Mouse (Mus musculus) MEL (cell line): ENCODE results near the gene Tppp2. TPM values are rescaled to one million over a fixed set of nuclear protein-coding genes. Genes with fewer than 3 reads are reported as not detected.

Source experiments
- DNase-seq: peaks from one replicate; pipeline ENCODE4 v3.0.0; 2011; ENCODE audit warnings: low read depth, low spot score
- H3K27ac ChIP-seq: 2 replicates; pipeline ENCODE4 v1.5.1; 2012; ENCODE audit warnings: low read depth, mild to moderate bottlenecking, control low read depth, low read length, moderate library complexity; ENCODE audit not compliant: control insufficient read depth
- H3K27me3 ChIP-seq, 2 experiments: fragments of 150-350 bp in 1 of 2; sonication (generic) in 1 of 2; 2 replicates each; pipeline ENCODE4 v1.6.1; 2012; ENCODE audit warnings: low read length in 2 of 2, mild to moderate bottlenecking in 2 of 2, improper control_type of control experiment in 1 of 2, moderate library complexity in 1 of 2; ENCODE audit not compliant: insufficient read depth in 2 of 2, control insufficient read depth in 1 of 2
- H3K36me3 ChIP-seq, 2 experiments: 2 replicates each; pipeline ENCODE4 v1.6.1; 2012 to 2014; ENCODE audit warnings: low read length in 2 of 2, improper control_type of control experiment in 1 of 2, inconsistent platforms in 1 of 2, mild to moderate bottlenecking in 1 of 2; ENCODE audit not compliant: insufficient read depth in 2 of 2, control insufficient read depth in 1 of 2
- H3K4me1 ChIP-seq, 2 experiments: fragments of 150-350 bp in 1 of 2; sonication (generic) in 1 of 2; 2 replicates each; pipeline ENCODE4 v1.6.1; 2012; ENCODE audit warnings: low read length in 2 of 2, improper control_type of control experiment in 1 of 2, mild to moderate bottlenecking in 1 of 2; ENCODE audit not compliant: insufficient read depth in 2 of 2, control insufficient read depth in 1 of 2
- H3K4me3 ChIP-seq, 2 experiments: fragments of 150-350 bp in 1 of 2; sonication (generic) in 1 of 2; 2 replicates each; pipeline ENCODE4 v1.5.1; 2012; ENCODE audit warnings: low read depth in 2 of 2, low read length in 2 of 2, mild to moderate bottlenecking in 2 of 2, moderate library complexity in 2 of 2, control low read depth in 1 of 2, improper control_type of control experiment in 1 of 2; ENCODE audit not compliant: control insufficient read depth in 1 of 2, insufficient read depth in 1 of 2
- H3K79me2 ChIP-seq: 2 replicates; pipeline ENCODE4 v1.6.1; 2012; ENCODE audit warnings: mild to moderate bottlenecking, low read length, moderate library complexity; ENCODE audit not compliant: control insufficient read depth, poor library complexity, insufficient read depth
- H3K9ac ChIP-seq: 2 replicates; pipeline ENCODE4 v1.6.1; 2012; ENCODE audit warnings: low read depth, mild to moderate bottlenecking, control low read depth, low read length, moderate library complexity; ENCODE audit not compliant: control insufficient read depth, poor library complexity, severe bottlenecking
- H3K9me3 ChIP-seq: fragments of 150-350 bp; sonication (generic); replicated peaks from 2 replicates; pipeline ENCODE4 v1.6.1; 2012; ENCODE audit warnings: mild to moderate bottlenecking, low read length, improper control_type of control experiment, moderate library complexity; ENCODE audit not compliant: insufficient read depth
- CHD1 ChIP-seq: IDR thresholded peaks from 2 replicates; pipeline ENCODE4 v1.6.1; 2012; ENCODE audit warnings: low read depth, mild to moderate bottlenecking, inconsistent platforms, low read length, improper control_type of control experiment
- CTCF ChIP-seq, 3 experiments: IDR thresholded peaks in 2 of 3; conservative IDR thresholded peaks in 1 of 3; 2 replicates each; pipeline ENCODE4 v1.5.1; 2011 to 2012; ENCODE audit warnings: low read length in 3 of 3, low read depth in 2 of 3, mild to moderate bottlenecking in 2 of 3, improper control_type of control experiment in 1 of 3, inconsistent platforms in 1 of 3, mixed read lengths in 1 of 3, moderate library complexity in 1 of 3; ENCODE audit not compliant: control insufficient read depth in 1 of 3, insufficient read depth in 1 of 3, poor library complexity in 1 of 3, severe bottlenecking in 1 of 3
- E2F4 ChIP-seq: IDR thresholded peaks from 2 replicates; pipeline ENCODE4 v1.6.1; 2011; ENCODE audit warnings: low read depth, low read length, improper control_type of control experiment, borderline replicate concordance
- ELF1 ChIP-seq: IDR thresholded peaks from 2 replicates; pipeline ENCODE4 v1.6.1; 2014; ENCODE audit warnings: low read depth, mild to moderate bottlenecking, inconsistent platforms, low read length, improper control_type of control experiment, moderate library complexity
- GATA1 ChIP-seq: IDR thresholded peaks from 2 replicates; pipeline ENCODE4 v1.6.1; 2011; ENCODE audit warnings: low read depth, low read length, improper control_type of control experiment
- KAT2A ChIP-seq: conservative IDR thresholded peaks from 2 replicates; pipeline ENCODE4 v1.6.1; 2012; ENCODE audit warnings: low read depth, low read length, improper control_type of control experiment, inconsistent platforms
- MAZ ChIP-seq: IDR thresholded peaks from 2 replicates; pipeline ENCODE4 v1.6.1; 2012; ENCODE audit warnings: low read depth, mild to moderate bottlenecking, inconsistent platforms, low read length, improper control_type of control experiment
- NELFE ChIP-seq: IDR thresholded peaks from 2 replicates; pipeline ENCODE4 v1.6.1; 2011; ENCODE audit warnings: low read depth, low read length, improper control_type of control experiment
- NRF1 ChIP-seq: IDR thresholded peaks from 2 replicates; pipeline ENCODE4 v1.6.1; 2014; ENCODE audit warnings: low read depth, mild to moderate bottlenecking, inconsistent platforms, low read length, improper control_type of control experiment, moderate library complexity; ENCODE audit not compliant: poor library complexity, insufficient read depth, severe bottlenecking
- RAD21 ChIP-seq: IDR thresholded peaks from 2 replicates; pipeline ENCODE4 v1.6.1; 2011; ENCODE audit warnings: mild to moderate bottlenecking, low read depth, low read length, improper control_type of control experiment
- RCOR1 ChIP-seq: IDR thresholded peaks from 2 replicates; pipeline ENCODE4 v1.6.1; 2012; ENCODE audit warnings: low read depth, mild to moderate bottlenecking, inconsistent platforms, low read length, improper control_type of control experiment
- SIN3A ChIP-seq: IDR thresholded peaks from 2 replicates; pipeline ENCODE4 v1.6.1; 2012; ENCODE audit warnings: low read length, improper control_type of control experiment, inconsistent platforms
- TBP ChIP-seq: IDR thresholded peaks from 2 replicates; pipeline ENCODE4 v1.8.0; 2011; ENCODE audit warnings: low read depth, low read length, improper control_type of control experiment
- TCF12 ChIP-seq: IDR thresholded peaks from 2 replicates; pipeline ENCODE4 v1.6.1; 2014; ENCODE audit warnings: low read depth, mild to moderate bottlenecking, inconsistent platforms, low read length, improper control_type of control experiment, moderate library complexity
- USF1 ChIP-seq: IDR thresholded peaks from 2 replicates; pipeline ENCODE4 v1.6.1; 2014; ENCODE audit warnings: low read depth, mild to moderate bottlenecking, inconsistent platforms, low read length, improper control_type of control experiment, moderate library complexity
- USF2 ChIP-seq, 2 experiments: IDR thresholded peaks; 2 replicates each; pipeline ENCODE4 v1.6.1; 2011 to 2012; ENCODE audit warnings: improper control_type of control experiment in 2 of 2, low read length in 2 of 2, borderline replicate concordance in 1 of 2, inconsistent platforms in 1 of 2, low read depth in 1 of 2, mild to moderate bottlenecking in 1 of 2; ENCODE audit not compliant: insufficient read depth in 1 of 2
- ZC3H11A ChIP-seq: IDR thresholded peaks from 2 replicates; pipeline ENCODE4 v1.6.1; 2012; ENCODE audit warnings: low read depth, mild to moderate bottlenecking, inconsistent platforms, low read length, improper control_type of control experiment
- ZKSCAN1 ChIP-seq: IDR thresholded peaks from 2 replicates; pipeline ENCODE4 v1.6.1; 2012; ENCODE audit warnings: low read depth, mild to moderate bottlenecking, inconsistent platforms, low read length, improper control_type of control experiment, moderate library complexity
- ZMIZ1 ChIP-seq: IDR thresholded peaks from 2 replicates; pipeline ENCODE4 v1.6.1; 2012; ENCODE audit warnings: low read depth, mild to moderate bottlenecking, inconsistent platforms, low read length, improper control_type of control experiment, moderate library complexity
- ZNF384 ChIP-seq: IDR thresholded peaks from 2 replicates; pipeline ENCODE4 v1.6.1; 2012; ENCODE audit warnings: low read depth, mild to moderate bottlenecking, inconsistent platforms, low read length, improper control_type of control experiment
- polyA plus RNA-seq, 2 experiments: library from polyadenylated mRNA; stranded (reverse) in 1 of 2; unstranded in 1 of 2; fragments of >175 nt in 1 of 2; fragments of >200 nt in 1 of 2; gene quantifications; 2 replicates each; pipeline versions ENCODE4 v1.2.1 to v1.2.4; 2012; ENCODE audit warnings: low replicate concordance in 2 of 2, low read depth in 1 of 2; ENCODE audit not compliant: insufficient read length in 2 of 2, insufficient read depth in 1 of 2, missing spikeins in 1 of 2
- total RNA-seq: library from RNA; depleted of rRNA; stranded (reverse); fragments of 300-350 nt; gene quantifications from 2 replicates; pipeline ENCODE4 v1.2.3, GENCODE M21; 2012; rRNA removed

Tppp2 gene
- total RNA-seq (not detected in 2 replicates), polyA plus RNA-seq (not detected)

DNA sequence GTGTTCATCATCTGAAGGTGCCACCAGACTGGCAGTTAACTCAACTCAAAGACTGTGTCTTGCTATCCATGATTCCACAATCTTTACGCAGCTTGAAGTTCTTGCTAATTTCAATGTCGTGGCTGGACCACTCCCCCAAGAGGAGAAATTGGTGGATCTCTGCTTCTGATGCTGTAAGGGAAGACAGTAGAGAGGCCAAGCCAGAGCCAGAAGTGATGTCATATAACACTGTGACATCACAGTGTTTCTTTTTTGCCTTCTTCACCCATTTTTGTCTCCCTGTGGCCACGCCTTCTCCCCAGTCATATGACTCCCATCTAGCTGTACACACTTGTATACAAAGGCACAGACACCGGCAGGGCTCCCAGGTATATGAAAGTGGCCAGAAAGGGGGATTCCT is at the start of gene Tppp2:
Gene Tppp2, plus strand, starts transcription at position 301 of the 400 bp plus-strand sequence.
- H3K4me3 ChIP-seq = no peak within 1 kb of the TSS
- H3K4me1 ChIP-seq = peaks cover 2 to 9% of the 10 kb centered on the region in 2 experiments
- no peak within 1 kb of the TSS for H3K9ac ChIP-seq
- H3K9me3 ChIP-seq = no peaks in the 10 kb centered on the region
- peaks cover 0 to 5% of the 10 kb centered on the region in 2 experiments; a peak in 2 of 4 replicates for H3K36me3 ChIP-seq
- TF ChIP-seq RCOR1 = no peak
- no peak for TF ChIP-seq ELF1
- no peak for TF ChIP-seq NRF1
- TF ChIP-seq CHD1 = no peak
- TF ChIP-seq CTCF (IDR thresholded peaks at IDR 0.05 in 2 of 3, conservative IDR thresholded peaks at IDR 0.05 in 1 of 3; ENCODE audit: control insufficient read depth in 1 of 3, insufficient read depth in 1 of 3, low read depth in 2 of 3, low read length in 3 of 3, poor library complexity in 1 of 3, severe bottlenecking in 1 of 3) = no peak
- no peak for TF ChIP-seq ZC3H11A
- no peak for TF ChIP-seq NELFE
- no peak for TF ChIP-seq TBP
- no peak for TF ChIP-seq MAZ
- no peak for TF ChIP-seq SIN3A
- TF ChIP-seq, all 39 proteins: peak for 0
- no peak for DNase-seq
- H3K79me2 ChIP-seq = no peaks in the 10 kb centered on the region
- H3K27me3 ChIP-seq = no peaks in the 10 kb centered on the region
- H3K27ac ChIP-seq = no peak within 1 kb of the TSS

DNA sequence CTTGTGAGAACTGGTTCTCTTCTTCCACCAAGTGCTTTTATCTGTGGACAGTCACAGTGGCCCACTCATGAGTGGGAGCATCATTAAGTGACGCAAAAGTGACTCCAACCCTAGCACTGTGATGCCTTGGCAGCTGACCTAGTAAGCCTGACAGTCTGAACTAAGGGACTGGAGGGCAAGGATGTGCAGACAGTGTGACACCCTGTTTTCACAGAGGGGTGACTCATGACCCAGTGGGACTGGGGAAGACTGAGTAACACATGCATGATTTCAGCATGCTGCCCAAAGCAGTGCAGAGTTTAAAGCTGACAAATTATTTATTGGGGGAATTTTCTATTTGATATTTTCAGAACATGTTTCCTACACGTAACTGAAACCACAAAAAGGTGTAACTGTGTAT is 47.5 kb upstream of the Tppp2 start:
- no peak for TF ChIP-seq ZKSCAN1
- TF ChIP-seq MAZ = no peak
- no peak for TF ChIP-seq KAT2A
- TF ChIP-seq E2F4 = no peak
- TF ChIP-seq GATA1 = no peak
- no peak for TF ChIP-seq ZMIZ1
- no peak overlapping the region for H3K9ac ChIP-seq
- no peaks in the 10 kb centered on the region for H3K79me2 ChIP-seq
- peaks cover 0 to 8% of the 10 kb centered on the region in 2 experiments; a peak in 2 of 4 replicates for H3K4me1 ChIP-seq
- no peak overlapping the region for H3K4me3 ChIP-seq
- no peaks in the 10 kb centered on the region for H3K9me3 ChIP-seq
- peak; percentile 0 for DNase-seq
- peaks cover 0 to 1% of the 10 kb centered on the region in 2 experiments; a peak in 2 of 4 replicates for H3K27me3 ChIP-seq
- H3K36me3 ChIP-seq = no peaks in the 10 kb centered on the region
- no peak overlapping the region for H3K27ac ChIP-seq

DNA sequence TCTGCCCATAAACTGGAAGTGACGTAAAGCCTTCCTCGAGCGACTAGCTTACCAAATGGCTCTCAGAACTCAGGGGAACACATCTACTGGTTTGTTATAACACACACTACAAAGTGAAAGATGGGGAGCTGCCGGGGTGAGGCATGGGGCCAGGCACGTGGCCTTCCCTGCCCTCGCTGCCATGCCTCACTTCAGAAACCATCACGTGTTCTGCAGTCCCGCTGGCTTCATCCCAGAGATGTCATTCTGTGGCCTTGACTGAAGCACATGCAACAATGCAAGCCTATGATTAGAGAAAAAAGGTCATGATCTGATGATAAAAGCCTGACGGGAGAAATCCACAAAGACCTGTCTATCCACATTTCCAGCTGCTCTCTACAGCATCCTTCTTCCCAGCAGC is 46.5 kb upstream of the Tppp2 start:
- Histone ChIP-seq H3K4me3 (no peak overlapping the region), H3K36me3 (no peaks in the 10 kb centered on the region), H3K9ac (no peak overlapping the region), H3K27me3 (peaks cover 0 to 1% of the 10 kb centered on the region in 2 experiments; a peak in 2 of 4 replicates), H3K4me1 (peaks cover 0 to 6% of the 10 kb centered on the region in 2 experiments; a peak in 2 of 4 replicates), H3K27ac (no peak overlapping the region), H3K9me3 (no peaks in the 10 kb centered on the region), H3K79me2 (no peaks in the 10 kb centered on the region)
- peak; percentile 1 for DNase-seq
- TF ChIP-seq ZNF384 (no peak), TCF12 (no peak), USF2 (IDR thresholded peaks at IDR 0.05; ENCODE audit: borderline replicate concordance in 1 of 2, insufficient read depth in 1 of 2, low read depth in 1 of 2, low read length in 2 of 2) (no peak), RAD21 (no peak), ZMIZ1 (no peak), KAT2A (no peak), RCOR1 (no peak), ZC3H11A (no peak), USF1 (no peak), ZKSCAN1 (no peak)
